21 mouse cellular contexts compared by ENCODE assay signal in the genomic region with DNA sequence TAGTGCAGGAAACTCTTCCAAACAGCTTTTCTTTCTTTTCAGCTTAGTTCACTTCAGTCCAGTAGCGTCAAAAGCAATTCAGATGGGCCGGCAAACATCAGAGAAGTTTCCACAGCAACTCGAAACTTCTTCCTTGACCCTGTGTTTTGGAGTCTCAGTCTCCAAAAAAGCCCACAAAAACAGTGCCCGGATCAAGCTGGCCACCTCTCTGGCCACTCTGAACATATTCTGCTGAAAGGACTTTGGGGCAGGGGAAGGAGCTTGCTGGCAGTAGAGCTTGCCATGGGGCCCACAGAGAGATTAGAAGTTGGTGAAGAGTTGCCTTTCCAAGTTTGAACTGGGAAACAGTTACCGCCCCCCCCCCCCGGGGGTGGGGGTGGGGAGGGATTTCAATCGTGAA. TPM values are rescaled to one million over a fixed set of nuclear protein-coding genes. Genes with fewer than 3 reads are reported as not detected.
DNase-seq lines count a peak whose midpoint lies in the region; ATAC-seq and TF ChIP-seq lines count a peak whose summit lies in the region.
"Had no signal": no experiment of that assay in that cellular context is flagged by ENCODE, and none has a peak within 500 bp of the region (broad histone marks: within the 10 kb centered on the region; RNA-seq: fewer than 3 reads in every experiment).

No protein-coding gene starts in this region.

- TF ChIP-seq POLR2A in olfactory bulb, adult 2 months (IDR thresholded peaks at IDR 0.05; ENCODE audit: insufficient read depth, low read depth, low read length), result no peak

- 0 out of 2 replicates have a peak overlapping the region, but pooled peaks have one; percentile 39 for H3K27ac ChIP-seq in olfactory bulb, adult 2 months (ENCODE audit: insufficient read depth, low read depth, low read length)
- H3K27ac ChIP-seq: heart, embryonic 15.5 days; hindbrain, embryonic 14.5 days; limb, embryonic 15.5 days; liver, embryonic 14.5 days; midbrain, embryonic 15.5 days; neural tube, embryonic 13.5 days had no signal

- ATAC-seq in frontal cortex, adult (ENCODE audit: low TSS enrichment), result peak; percentile 28; the same call in 1 of the 2 replicates
- ATAC-seq: forebrain, embryonic 14.5 days; midbrain, embryonic 15.5 days had no signal

- TF ChIP-seq CTCF in olfactory bulb, adult 2 months (IDR thresholded peaks at IDR 0.05; ENCODE audit: insufficient read depth, low read depth, low read length), result no peak

- no peak for DNase-seq in frontal cortex, postnatal 25 days (ENCODE audit: low spot score in 2 of 2)
- DNase-seq in layer of hippocampus, adult 9-11 months, result peak; percentile 58
- no peak for DNase-seq in layer of hippocampus, postnatal 25 days (ENCODE audit: extremely low spot score in 1 of 2, low spot score in 1 of 2)
- DNase-seq in right cerebral cortex, adult 18-20 months, result peak; percentile 54
- DNase-seq in right cerebral cortex, postnatal 25 days, result no peak
- DNase-seq in thymus, adult 18-20 months, result no peak
- DNase-seq: cerebellum, adult 11 months; gastrocnemius, postnatal 36 days had no signal

- H3K4me1 ChIP-seq in olfactory bulb, adult 2 months (ENCODE audit: control insufficient read depth, insufficient read depth, low read length), result peaks cover 12% of the 10 kb centered on the region

- WGBS in olfactory bulb, adult 2 months, result 30% methylated on average over 7 of the region's 7 CpGs

- H3K4me3 ChIP-seq in olfactory bulb, adult 2 months (ENCODE audit: insufficient read depth, low read depth, low read length), result no peak overlapping the region
- H3K4me3 ChIP-seq: heart, embryonic 15.5 days; limb, embryonic 15.5 days; midbrain, embryonic 15.5 days; myocyte; neural tube, embryonic 13.5 days had no signal

RNA-seq across cellular contexts. Expression of gene Fam107a, which starts 3.9 kb away (rescaled TPM):
- total RNA-seq in layer of hippocampus, postnatal 25 days (2021), result 100 to 1,000 TPM; 284 to 286 TPM
- polyA plus RNA-seq in olfactory bulb, adult 2 months (2012; ENCODE audit: insufficient read depth, insufficient read length, low replicate concordance, missing spikeins), result 155 TPM in 1 of 2 replicates, not detected in the other
- total RNA-seq: MEL had no signal

RNA-seq across cellular contexts. Expression of gene Acox2, which starts 54.7 kb away (rescaled TPM):
- total RNA-seq in layer of hippocampus, postnatal 25 days (2021), result under 1 TPM in 1 of 2 experiments, not detected in 1; 0.37 TPM
- not detected in 2 replicates for polyA plus RNA-seq in olfactory bulb, adult 2 months (2012; ENCODE audit: insufficient read depth, insufficient read length, low replicate concordance, missing spikeins)
- total RNA-seq: left cerebral cortex, postnatal 36 days; megakaryocyte, adult 5-6 weeks; MEL had no signal
- polyA plus RNA-seq: forebrain, embryonic 14.5 days; heart, embryonic 15.5 days; hindbrain, embryonic 14.5 days; midbrain, embryonic 15.5 days; neural tube, embryonic 13.5 days had no signal

Comparison
In these comparisons a context has a peak if more than half of its experiments do, and no peak if none do; other contexts are left out.
1. DNase-seq: peak in layer of hippocampus, adult 9-11 months (single experiment) and right cerebral cortex, adult 18-20 months (single experiment); none in frontal cortex, postnatal 25 days (0 of 2), layer of hippocampus, postnatal 25 days (0 of 2), right cerebral cortex, postnatal 25 days (single experiment) and thymus, adult 18-20 months (0 of 2).